Mouse (Mus musculus): ENCODE results near the gene Ren1. TPM values are rescaled to one million over a fixed set of nuclear protein-coding genes. Genes with fewer than 3 reads are reported as not detected.

The Ren1 gene
- polyA plus RNA-seq, 1 experiment, result 0.08 TPM

DNA sequence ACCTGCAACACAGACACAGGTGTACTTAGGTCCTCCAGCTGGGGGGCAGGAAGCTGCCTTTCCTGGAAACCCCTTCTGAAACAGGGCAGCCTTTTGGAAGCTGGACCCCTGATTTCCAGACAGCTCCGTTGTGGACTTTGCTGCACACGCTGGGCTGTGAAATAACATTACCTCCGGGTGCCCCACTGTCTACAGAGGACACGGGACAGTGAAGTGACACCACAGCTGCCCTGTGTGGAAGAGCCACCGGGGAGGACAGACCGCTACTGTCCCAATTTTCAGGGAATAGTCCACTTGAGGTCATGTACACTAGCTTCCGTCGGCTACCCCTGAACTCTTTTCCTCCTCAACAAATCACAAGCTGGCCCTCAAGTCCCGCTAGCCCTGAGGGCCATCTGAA, 58.0 kb downstream of the Ren1 start:
- Histone ChIP-seq H3K4me1 (ENCODE audit: control insufficient read depth, insufficient read depth, low read length) (no peaks in the 10 kb centered on the region), H3K4me3 (replicated peaks; ENCODE audit: insufficient read depth, low read depth, low read length) (no peak overlapping the region), H3K27ac (ENCODE audit: insufficient read depth, low read length) (no peak overlapping the region), H3K27me3 (ENCODE audit: control insufficient read depth, insufficient read depth, low read length) (no peaks in the 10 kb centered on the region)
- WGBS, result 67% methylated on average over 9 of the region's 9 CpGs
- TF ChIP-seq POLR2A (IDR thresholded peaks at IDR 0.05; ENCODE audit: borderline replicate concordance, insufficient read depth, low read length), result no peak
- TF ChIP-seq CTCF (IDR thresholded peaks at IDR 0.05; ENCODE audit: borderline replicate concordance, insufficient read depth, low read depth, low read length), result no peak
- DNase-seq, result no peak

DNA sequence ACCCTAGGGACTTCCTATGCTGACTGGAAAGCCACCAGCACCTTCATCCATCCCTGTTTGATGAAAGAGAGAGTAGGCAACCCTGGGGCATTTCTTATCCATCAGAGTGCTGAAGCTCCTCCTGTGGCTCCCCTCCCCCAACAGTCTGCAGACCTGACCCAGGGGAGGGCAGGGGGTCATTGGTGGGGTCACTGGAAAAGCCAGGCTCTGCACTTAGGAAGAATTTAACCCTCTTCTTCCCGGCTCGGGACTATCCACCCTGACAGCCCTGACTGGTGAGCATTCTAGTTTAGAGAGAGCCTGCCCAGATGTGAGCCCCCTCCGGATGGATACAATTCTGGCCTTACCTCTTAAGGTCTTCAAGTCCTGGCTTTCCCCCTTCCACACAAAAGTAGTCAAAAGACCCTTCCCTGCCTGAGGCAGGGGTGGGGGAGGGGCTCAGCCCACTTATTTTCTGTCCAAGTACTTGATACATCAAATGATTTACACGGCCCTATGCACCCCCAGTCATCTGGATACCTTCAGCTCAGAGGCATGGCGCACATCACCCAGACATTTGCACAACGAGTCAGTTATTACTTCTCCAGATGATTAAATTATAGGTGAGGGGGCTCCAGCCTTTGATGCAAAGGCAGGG, 58.7 kb downstream of the Ren1 start:
- Histone ChIP-seq H3K27me3 (ENCODE audit: control insufficient read depth, insufficient read depth, low read length) (no peaks in the 10 kb centered on the region), H3K4me3 (replicated peaks; ENCODE audit: insufficient read depth, low read depth, low read length) (no peak overlapping the region), H3K27ac (ENCODE audit: insufficient read depth, low read length) (no peak overlapping the region), H3K4me1 (ENCODE audit: control insufficient read depth, insufficient read depth, low read length) (no peaks in the 10 kb centered on the region)
- TF ChIP-seq CTCF (IDR thresholded peaks at IDR 0.05; ENCODE audit: borderline replicate concordance, insufficient read depth, low read depth, low read length) (no peak), POLR2A (IDR thresholded peaks at IDR 0.05; ENCODE audit: borderline replicate concordance, insufficient read depth, low read length) (no peak)
- WGBS, result 38% methylated on average over 6 of the region's 6 CpGs
- no peak for DNase-seq

GRCm38 (mm10) chr1:133409786-133410185, 59.5 kb downstream of the Ren1 start:
- Histone ChIP-seq H3K27ac (ENCODE audit: insufficient read depth, low read length) (no peak overlapping the region), H3K4me3 (replicated peaks; ENCODE audit: insufficient read depth, low read depth, low read length) (no peak overlapping the region), H3K4me1 (ENCODE audit: control insufficient read depth, insufficient read depth, low read length) (no peaks in the 10 kb centered on the region; the same call in 1 of the 2 replicates), H3K27me3 (ENCODE audit: control insufficient read depth, insufficient read depth, low read length) (no peaks in the 10 kb centered on the region)
- 59% methylated on average over 9 of the region's 9 CpGs for WGBS
- DNase-seq, result no peak
- TF ChIP-seq CTCF (IDR thresholded peaks at IDR 0.05; ENCODE audit: borderline replicate concordance, insufficient read depth, low read depth, low read length), result no peak
- TF ChIP-seq POLR2A (IDR thresholded peaks at IDR 0.05; ENCODE audit: borderline replicate concordance, insufficient read depth, low read length), result no peak

Other genes starting within 250 kb of the Ren1 start
- 31.7 and 32.1 TPM in 2 replicates for gene Ppp1r15b, start 219.4 kb upstream of the Ren1 start, polyA plus RNA-seq (2012; rRNA removed)
- gene Plekha6, start 186.3 kb upstream of the Ren1 start, polyA plus RNA-seq (2012; rRNA removed), result 73.7 and 77.2 TPM in 2 replicates
- not detected in 2 replicates for gene Golt1a, start 40.7 kb upstream of the Ren1 start, polyA plus RNA-seq (2012; rRNA removed)
- not detected in 2 replicates for gene Kiss1, start 28.6 kb upstream of the Ren1 start, polyA plus RNA-seq (2012; rRNA removed)
- gene Etnk2, start 13.1 kb downstream of the Ren1 start, polyA plus RNA-seq (2012; rRNA removed), result 5.0 and 5.6 TPM in 2 replicates
- 13.6 and 15.4 TPM in 2 replicates for gene Sox13, start 73.9 kb downstream of the Ren1 start, polyA plus RNA-seq (2012; rRNA removed)